20 mouse cellular contexts compared by ENCODE assay signal in the genomic region with DNA sequence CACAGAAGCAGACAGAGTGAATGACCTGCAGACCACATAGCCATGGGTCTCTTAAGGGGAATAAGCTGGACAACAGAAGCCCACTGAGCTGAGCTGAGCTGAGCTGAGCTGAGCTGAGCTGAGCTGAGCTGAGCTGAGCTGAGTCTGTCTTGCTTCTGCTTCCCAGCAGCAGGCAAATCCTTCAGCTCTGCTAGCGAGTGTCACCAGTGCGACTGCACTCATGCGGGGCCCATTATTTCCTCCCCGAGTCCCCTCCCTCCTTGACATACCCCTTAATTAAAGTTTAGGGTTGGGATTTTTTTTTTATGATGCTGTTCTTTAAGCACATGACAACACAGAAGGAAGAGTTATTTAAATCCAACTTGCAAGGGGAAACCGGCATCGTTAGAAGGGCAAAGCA. TPM values are rescaled to one million over a fixed set of nuclear protein-coding genes. Genes with fewer than 3 reads are reported as not detected.
DNase-seq lines count a peak whose midpoint lies in the region; ATAC-seq and TF ChIP-seq lines count a peak whose summit lies in the region.
"Had no signal": no experiment of that assay in that cellular context is flagged by ENCODE, and none has a peak within 500 bp of the region (broad histone marks: within the 10 kb centered on the region; RNA-seq: fewer than 3 reads in every experiment).

No protein-coding gene starts in this region.

- no peaks in the 10 kb centered on the region for H3K27me3 ChIP-seq in heart, embryonic 13.5 days (replicated peaks)
- H3K27me3 ChIP-seq in small intestine, adult 2 months (ENCODE audit: control insufficient read depth, insufficient read depth, low read length): no peaks in the 10 kb centered on the region
- H3K27me3 ChIP-seq: embryonic facial prominence, embryonic 15.5 days; heart, embryonic 12.5 days had no signal

- no peak for DNase-seq in heart, postnatal 4 days
- DNase-seq in layer of hippocampus, adult 2 months (ENCODE audit: low spot score in 2 of 2): no peak
- DNase-seq in layer of hippocampus, postnatal 14 days (ENCODE audit: low spot score in 2 of 2): no peak
- peak; percentile 40 for DNase-seq in brain, embryonic 14.5 days (ENCODE audit: low read depth)
- DNase-seq in cerebellum, adult 9-11 months: no peak
- DNase-seq: adrenal gland, postnatal 14 days; cerebellum, adult 2 months; cerebellum, postnatal 14 days; embryo, embryonic 11 days; gastrocnemius, postnatal 14 days; heart, postnatal 36 days had no signal

- no peak for ATAC-seq in heart, embryonic 13.5 days (ENCODE audit: extremely low read depth, insufficient number of reproducible peaks, low FRiP score, low TSS enrichment)
- ATAC-seq in CD4-positive, CD25-positive, alpha-beta regulatory T cell, adult 4 months: no peak
- ATAC-seq: intestine, embryonic 16.5 days had no signal

- H3K36me3 ChIP-seq in heart, embryonic 13.5 days: no peaks in the 10 kb centered on the region
- H3K36me3 ChIP-seq in small intestine, adult 2 months (ENCODE audit: control insufficient read depth, insufficient read depth, low read length): no peaks in the 10 kb centered on the region
- H3K36me3 ChIP-seq: embryonic facial prominence, embryonic 15.5 days; forebrain, embryonic 10.5 days; heart, embryonic 12.5 days had no signal

- H3K4me2 ChIP-seq in heart, embryonic 13.5 days: no peak overlapping the region
- H3K4me2 ChIP-seq: embryonic facial prominence, embryonic 15.5 days; heart, embryonic 12.5 days; hindbrain, embryonic 14.5 days had no signal

- no peak overlapping the region for H3K27ac ChIP-seq in heart, embryonic 13.5 days (replicated peaks)
- H3K27ac ChIP-seq in layer of hippocampus, adult 2 months: peak overlapping the region; percentile 78
- peak overlapping the region; percentile 91 for H3K27ac ChIP-seq in small intestine, adult 2 months (ENCODE audit: insufficient read depth, low read depth, low read length)
- H3K27ac ChIP-seq: embryonic facial prominence, embryonic 15.5 days; hindbrain, embryonic 14.5 days had no signal

- H3K4me1 ChIP-seq in heart, embryonic 13.5 days: peaks cover 67% of the 10 kb centered on the region
- peaks cover 44% of the 10 kb centered on the region for H3K4me1 ChIP-seq in small intestine, adult 2 months (ENCODE audit: control insufficient read depth, insufficient read depth, insufficient read length, low read length)

- no peak overlapping the region for H3K4me3 ChIP-seq in heart, embryonic 13.5 days
- H3K4me3 ChIP-seq in layer of hippocampus, adult 2 months: no peak overlapping the region
- peak overlapping the region; percentile 16 for H3K4me3 ChIP-seq in small intestine, adult 2 months (ENCODE audit: low read depth, low read length)
- H3K4me3 ChIP-seq: embryonic facial prominence, embryonic 15.5 days; erythroblast, embryonic 14.5 days; forebrain, embryonic 10.5 days; heart, embryonic 12.5 days had no signal

- no peaks in the 10 kb centered on the region for H3K9me3 ChIP-seq in heart, embryonic 13.5 days
- H3K9me3 ChIP-seq: embryonic facial prominence, embryonic 15.5 days; forebrain, embryonic 10.5 days; heart, embryonic 12.5 days had no signal

- TF ChIP-seq POLR2A in brain, embryonic 14.5 days (IDR thresholded peaks at IDR 0.05; ENCODE audit: borderline replicate concordance, extremely low read depth, insufficient read depth, insufficient read length, poor library complexity, severe bottlenecking): no peak
- no peak for TF ChIP-seq POLR2A in small intestine, adult 2 months (IDR thresholded peaks at IDR 0.05; ENCODE audit: low read depth, low read length)

- no peak for TF ChIP-seq CTCF in layer of hippocampus, adult 2 months (conservative IDR thresholded peaks at IDR 0.05)
- no peak for TF ChIP-seq CTCF in brain, embryonic 14.5 days (IDR thresholded peaks at IDR 0.05; ENCODE audit: borderline replicate concordance, extremely low read depth, insufficient read depth, insufficient read length)
- TF ChIP-seq CTCF in small intestine, adult 2 months (IDR thresholded peaks at IDR 0.05; ENCODE audit: extremely low read depth, insufficient read length, insufficient replicate concordance, low read depth, low read length): no peak

- H3K9ac ChIP-seq in heart, embryonic 13.5 days: peak overlapping the region; percentile 12; the same call in 1 of the 2 replicates
- H3K9ac ChIP-seq: embryonic facial prominence, embryonic 15.5 days; heart, embryonic 12.5 days; hindbrain, embryonic 14.5 days had no signal

- 65% methylated on average over 6 of the region's 6 CpGs for WGBS in heart, embryonic 13.5 days
- WGBS in small intestine, adult 2 months: 66% methylated on average over 6 of the region's 6 CpGs

RNA-seq across cellular contexts. Expression of gene Ksr1, which starts 32.1 kb away (rescaled TPM):
- 2.2 and 2.4 TPM in 2 replicates for polyA plus RNA-seq in heart, embryonic 13.5 days (2015; fragmentation: Nextera tagmentation; extraction: Ambion mirVana)
- 10 to 100 TPM; 14.6 to 15.8 TPM for total RNA-seq in heart, postnatal 4 days (2021)
- 100 to 1,000 TPM; 230 to 231 TPM for total RNA-seq in layer of hippocampus, adult 2 months (2021)
- total RNA-seq in layer of hippocampus, postnatal 14 days (2021): 100 to 1,000 TPM; 154 to 158 TPM
- 23.3 and 26.9 TPM in 2 replicates for polyA plus RNA-seq in brain, embryonic 14.5 days (2012; rRNA removed)
- polyA plus RNA-seq in small intestine, adult 2 months (2012; rRNA removed): 43.9 and 106 TPM in 2 replicates
- polyA plus RNA-seq in CD4-positive, CD25-positive, alpha-beta regulatory T cell, adult 4 months (2017; shearing (Covaris generic)): 1 to 10 TPM; 2.5 to 4.1 TPM
